Mouse (Mus musculus) heart, adult 2 months (tissue): ENCODE measurements around the gene Dhx15.

Experiments
- CTCF ChIP-seq: fragments of 200-600 bp; IDR thresholded peaks from 2 replicates; pipeline ENCODE4 v1.8.1; 2022; ENCODE audit warnings: antibody characterized with exemption, mild to moderate bottlenecking, moderate library complexity
- EP300 ChIP-seq: fragments of 200-500 bp; IDR thresholded peaks from 2 replicates; pipeline ENCODE4 v1.6.1; 2011; ENCODE audit warnings: low read depth, low read length, control low read depth; ENCODE audit not compliant: insufficient read depth
- POLR2A ChIP-seq: fragments of 200-500 bp; IDR thresholded peaks from 2 replicates; pipeline ENCODE4 v1.6.1; 2011; ENCODE audit warnings: mild to moderate bottlenecking, low read depth, low read length, control low read depth; ENCODE audit not compliant: insufficient read depth

- no peak for TF ChIP-seq CTCF
- no peak for TF ChIP-seq EP300
- TF ChIP-seq POLR2A: 0 out of 2 replicates have a peak, but pooled peaks have one; percentile 15
These were observed 29.9 kb upstream of the Dhx15 start for GRCm38 (mm10) chr5:52220013-52220804.
